Mouse (Mus musculus) kidney, embryonic 15.5 days (tissue): Measurements from ENCODE around the gene Vwce. TPM values are rescaled to one million over a fixed set of nuclear protein-coding genes. Genes with fewer than 3 reads are reported as not detected.
A peak's percentile ranks its signal among the peaks of the same experiment; 100 is the strongest.

Experiments
- ATAC-seq: fragments of 200-750 bp; cut with Nextera tagmentation; replicated peaks from 2 replicates; pipeline ENCODE4 v1.8.0; 2017; ENCODE audit warnings: moderate TSS enrichment; ENCODE audit not compliant: low FRiP score
- H3K27ac ChIP-seq: fragments of 300-500 bp; sonication (generic); 2 replicates; pipeline ENCODE4 v1.5.1; 2015; ENCODE audit warnings: mild to moderate bottlenecking, inconsistent platforms
- H3K27me3 ChIP-seq: fragments of 300-500 bp; sonication (generic); 2 replicates; pipeline ENCODE4 v1.6.1; 2015; ENCODE audit warnings: inconsistent platforms
- H3K36me3 ChIP-seq: fragments of 300-500 bp; sonication (generic); 2 replicates; pipeline ENCODE4 v1.6.1; 2015; ENCODE audit warnings: inconsistent platforms
- H3K4me1 ChIP-seq: fragments of 300-500 bp; sonication (generic); 2 replicates; pipeline ENCODE4 v1.6.1; 2015; ENCODE audit warnings: inconsistent platforms
- H3K4me2 ChIP-seq: fragments of 300-500 bp; sonication (generic); 2 replicates; pipeline ENCODE4 v1.6.1; 2015; ENCODE audit warnings: moderate library complexity, mild to moderate bottlenecking, inconsistent platforms
- H3K4me3 ChIP-seq: fragments of 300-500 bp; sonication (generic); replicated peaks from 2 replicates; pipeline ENCODE4 v1.5.1; 2015; ENCODE audit warnings: mild to moderate bottlenecking, inconsistent platforms
- H3K9ac ChIP-seq: fragments of 300-500 bp; sonication (generic); 2 replicates; pipeline ENCODE4 v1.6.1; 2015; ENCODE audit warnings: mild to moderate bottlenecking, inconsistent platforms
- H3K9me3 ChIP-seq: fragments of 300-500 bp; sonication (generic); replicated peaks from 2 replicates; pipeline ENCODE4 v1.6.1; 2016; ENCODE audit warnings: inconsistent platforms
- WGBS: fragments of 180-500 bp; shearing (Covaris S2); methylation state at CpG from one replicate; pipeline ENCODE4 v1.1.7; 2015; ENCODE audit warnings: mixed read lengths; 5-methylcytosine and 5-hydroxymethylcytosine counted together
- polyA plus RNA-seq: library from polyadenylated mRNA; unstranded; fragments of >200 nt; fragmentation: Nextera tagmentation; extraction: Ambion mirVana; gene quantifications from 2 replicates; pipeline ENCODE4 v1.2.1, GENCODE M21; 2015

The Vwce gene
- polyA plus RNA-seq, 1 experiment from 2014 or later: 3.2 TPM

- 0 out of 2 replicates have a peak, but pooled peaks cover 12% of the 10 kb centered on the region for H3K27me3 ChIP-seq
- no peak overlapping the region for H3K9ac ChIP-seq
- no peak overlapping the region for H3K4me3 ChIP-seq
- no peak overlapping the region for H3K27ac ChIP-seq
- H3K4me2 ChIP-seq: no peak overlapping the region
- no peak for ATAC-seq
- 75% methylated on average over 1 of the region's 1 CpGs for WGBS
- 0 out of 2 replicates have a peak, but pooled peaks cover 3% of the 10 kb centered on the region for H3K4me1 ChIP-seq
- H3K36me3 ChIP-seq: no peaks in the 10 kb centered on the region
- H3K9me3 ChIP-seq: no peaks in the 10 kb centered on the region
These were observed 44.7 kb downstream of the Vwce start for GRCm38 (mm10) chr19:10678772-10679067.

GRCm38 (mm10) chr19:10681571-10681970 is 47.6 kb downstream of the Vwce start:
- 60% methylated on average over 4 of the region's 4 CpGs for WGBS
- no peak overlapping the region for H3K9ac ChIP-seq
- no peak overlapping the region for H3K27ac ChIP-seq

GRCm38 (mm10) chr19:10685081-10685480 is 51.1 kb downstream of the Vwce start:
- ATAC-seq: no peak

More at GRCm38 (mm10) chr19:10681571-10681970, 47.6 kb downstream of the Vwce start:
- Histone ChIP-seq H3K27me3 (0 out of 2 replicates have a peak, but pooled peaks cover 12% of the 10 kb centered on the region), H3K9me3 (no peaks in the 10 kb centered on the region), H3K4me3 (no peak overlapping the region), H3K36me3 (no peaks in the 10 kb centered on the region), H3K4me2 (no peak overlapping the region), H3K4me1 (0 out of 2 replicates have a peak, but pooled peaks cover 3% of the 10 kb centered on the region)
- no peak for ATAC-seq

GRCm38 (mm10) chr19:10685727-10686126 is 51.7 kb downstream of the Vwce start:
- no peak overlapping the region for H3K9ac ChIP-seq
- peaks cover 26% of the 10 kb centered on the region for H3K4me1 ChIP-seq
- no peak overlapping the region for H3K4me3 ChIP-seq
- H3K36me3 ChIP-seq: no peaks in the 10 kb centered on the region
- H3K27ac ChIP-seq: no peak overlapping the region
- H3K4me2 ChIP-seq: no peak overlapping the region
- 88% methylated on average over 2 of the region's 2 CpGs for WGBS
- 0 out of 2 replicates have a peak, but pooled peaks cover 8% of the 10 kb centered on the region for H3K27me3 ChIP-seq
- ATAC-seq: no peak
- no peaks in the 10 kb centered on the region for H3K9me3 ChIP-seq

More at GRCm38 (mm10) chr19:10685081-10685480, 51.1 kb downstream of the Vwce start:
- H3K27ac ChIP-seq: no peak overlapping the region
- H3K9me3 ChIP-seq: no peaks in the 10 kb centered on the region
- H3K4me2 ChIP-seq: no peak overlapping the region
- H3K36me3 ChIP-seq: no peaks in the 10 kb centered on the region
- H3K4me1 ChIP-seq: peaks cover 19% of the 10 kb centered on the region
- H3K27me3 ChIP-seq: 0 out of 2 replicates have a peak, but pooled peaks cover 12% of the 10 kb centered on the region
- no peak overlapping the region for H3K4me3 ChIP-seq
- WGBS: 82% methylated on average over 9 of the region's 9 CpGs
- no peak overlapping the region for H3K9ac ChIP-seq

- H3K9me3 ChIP-seq: no peaks in the 10 kb centered on the region
These were observed 54.7 kb downstream of the Vwce start, which contains the start of gene Vps37c for GRCm38 (mm10) chr19:10688537-10689352. Gene Vps37c, plus strand, starts transcription at chr19:10688735.

GRCm38 (mm10) chr19:10689470-10690166 is 55.6 kb downstream of the Vwce start:
- peak overlapping the region; percentile 95 for H3K27ac ChIP-seq
- WGBS: 58% methylated on average over 5 of the region's 5 CpGs
- H3K4me1 ChIP-seq: peaks cover 28% of the 10 kb centered on the region
- H3K4me2 ChIP-seq: peak overlapping the region; percentile 74
- ATAC-seq: no peak
- no peaks in the 10 kb centered on the region for H3K27me3 ChIP-seq
- H3K36me3 ChIP-seq: 0 out of 2 replicates have a peak, but pooled peaks cover 3% of the 10 kb centered on the region
- H3K9me3 ChIP-seq: no peaks in the 10 kb centered on the region
- peak overlapping the region; percentile 84 for H3K4me3 ChIP-seq
- H3K9ac ChIP-seq: peak overlapping the region; percentile 80

More at GRCm38 (mm10) chr19:10688537-10689352, 54.7 kb downstream of the Vwce start, which contains the start of gene Vps37c:
- no peaks in the 10 kb centered on the region for H3K27me3 ChIP-seq
- H3K9ac ChIP-seq: peak within 1 kb of the TSS; percentile 80
- H3K36me3 ChIP-seq: 0 out of 2 replicates have a peak, but pooled peaks cover 3% of the 10 kb centered on the region
- H3K4me3 ChIP-seq: peak within 1 kb of the TSS; percentile 84
- peaks cover 28% of the 10 kb centered on the region for H3K4me1 ChIP-seq
- ATAC-seq: peak; percentile 93
- H3K4me2 ChIP-seq: peak within 1 kb of the TSS; percentile 74
- under 1% methylated on average over 74 of the region's 74 CpGs for WGBS
- peak within 1 kb of the TSS; percentile 95 for H3K27ac ChIP-seq

- H3K27ac ChIP-seq: peak overlapping the region; percentile 95
- H3K9ac ChIP-seq: no peak overlapping the region
- H3K9me3 ChIP-seq: no peaks in the 10 kb centered on the region
- peak overlapping the region; percentile 84 for H3K4me3 ChIP-seq
- 0 out of 2 replicates have a peak, but pooled peaks cover 3% of the 10 kb centered on the region for H3K36me3 ChIP-seq
- WGBS: 66% methylated on average over 3 of the region's 3 CpGs
- no peak for ATAC-seq
- H3K4me2 ChIP-seq: peak overlapping the region; percentile 74
- no peaks in the 10 kb centered on the region for H3K27me3 ChIP-seq
- peaks cover 31% of the 10 kb centered on the region for H3K4me1 ChIP-seq
These were observed 56.3 kb downstream of the Vwce start for GRCm38 (mm10) chr19:10690336-10690735.

GRCm38 (mm10) chr19:10691121-10691520 is 57.1 kb downstream of the Vwce start:
- Histone ChIP-seq H3K9ac (no peak overlapping the region), H3K27me3 (no peaks in the 10 kb centered on the region), H3K27ac (peak overlapping the region; percentile 57; the same call in 1 of the 2 replicates), H3K4me1 (peaks cover 39% of the 10 kb centered on the region), H3K4me3 (no peak overlapping the region), H3K9me3 (no peaks in the 10 kb centered on the region), H3K36me3 (0 out of 2 replicates have a peak, but pooled peaks cover 3% of the 10 kb centered on the region), H3K4me2 (no peak overlapping the region)
- 92% methylated on average over 4 of the region's 4 CpGs for WGBS
- no peak for ATAC-seq

- H3K4me2 ChIP-seq: no peak overlapping the region
- WGBS: 83% methylated on average over 3 of the region's 3 CpGs
- H3K9ac ChIP-seq: no peak overlapping the region
- H3K4me3 ChIP-seq: no peak overlapping the region
- H3K9me3 ChIP-seq: no peaks in the 10 kb centered on the region
- no peak for ATAC-seq
- peaks cover 42% of the 10 kb centered on the region for H3K4me1 ChIP-seq
- 0 out of 2 replicates have a peak, but pooled peaks cover 3% of the 10 kb centered on the region for H3K36me3 ChIP-seq
- no peak overlapping the region for H3K27ac ChIP-seq
- H3K27me3 ChIP-seq: no peaks in the 10 kb centered on the region
These were observed 57.6 kb downstream of the Vwce start for GRCm38 (mm10) chr19:10691660-10692059.

GRCm38 (mm10) chr19:10692361-10692760 is 58.3 kb downstream of the Vwce start:
- Histone ChIP-seq H3K9me3 (no peaks in the 10 kb centered on the region), H3K4me2 (no peak overlapping the region), H3K27ac (no peak overlapping the region), H3K27me3 (no peaks in the 10 kb centered on the region), H3K4me1 (peaks cover 47% of the 10 kb centered on the region), H3K9ac (no peak overlapping the region), H3K36me3 (0 out of 2 replicates have a peak, but pooled peaks cover 3% of the 10 kb centered on the region), H3K4me3 (no peak overlapping the region)
- 93% methylated on average over 4 of the region's 4 CpGs for WGBS
- no peak for ATAC-seq

- Histone ChIP-seq H3K27me3 (no peaks in the 10 kb centered on the region), H3K36me3 (0 out of 2 replicates have a peak, but pooled peaks cover 3% of the 10 kb centered on the region), H3K4me1 (peaks cover 56% of the 10 kb centered on the region), H3K9ac (no peak overlapping the region), H3K4me3 (no peak overlapping the region), H3K27ac (no peak overlapping the region), H3K9me3 (no peaks in the 10 kb centered on the region), H3K4me2 (no peak overlapping the region)
- WGBS: 80% methylated on average over 10 of the region's 10 CpGs
- no peak for ATAC-seq
These were observed 60.1 kb downstream of the Vwce start for GRCm38 (mm10) chr19:10693926-10694682.
